Mouse (Mus musculus) right cerebral cortex, postnatal 10 days (tissue): ENCODE measurements around the gene Phb.

Experiments
- DNase-seq, 2 experiments: peaks; one replicate each; pipeline ENCODE4 v3.0.0; 2021; ENCODE audit warnings: low spot score in 2 of 2

Gene Phb

DNA sequence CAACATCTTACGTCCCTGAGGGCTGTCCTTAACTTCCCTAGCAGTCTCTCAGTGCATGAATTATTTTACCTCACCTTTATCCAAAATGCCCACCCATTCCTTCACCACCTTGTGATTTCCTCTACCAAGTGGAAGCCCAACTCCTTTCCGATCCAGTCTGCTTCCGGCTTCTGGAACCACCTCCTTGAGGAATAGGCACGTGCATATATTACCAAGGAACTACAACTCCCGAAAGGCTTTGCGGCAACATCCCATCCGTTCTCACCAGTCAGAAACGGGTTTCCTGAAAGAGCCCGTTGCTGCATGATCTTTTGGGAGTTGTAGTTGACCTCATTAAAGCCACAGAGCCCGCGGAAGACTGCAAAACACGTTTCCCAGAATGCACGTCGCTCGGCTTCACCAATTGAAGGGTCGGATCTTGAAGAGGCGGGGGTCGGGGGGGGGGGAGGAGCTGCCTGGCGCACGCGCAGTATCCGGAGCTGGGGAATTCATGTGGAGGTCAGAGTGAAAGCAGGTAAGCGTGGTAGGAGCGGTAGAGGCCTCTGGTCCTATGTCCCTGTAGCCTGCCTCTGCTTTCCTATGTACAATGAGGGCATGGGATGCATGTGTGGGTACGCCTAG lies at the start of gene Phb:
Phb (plus strand) TSS at position 429 of the 621 bp plus-strand sequence.
- peak; percentile 97 to 99 for DNase-seq

DNA sequence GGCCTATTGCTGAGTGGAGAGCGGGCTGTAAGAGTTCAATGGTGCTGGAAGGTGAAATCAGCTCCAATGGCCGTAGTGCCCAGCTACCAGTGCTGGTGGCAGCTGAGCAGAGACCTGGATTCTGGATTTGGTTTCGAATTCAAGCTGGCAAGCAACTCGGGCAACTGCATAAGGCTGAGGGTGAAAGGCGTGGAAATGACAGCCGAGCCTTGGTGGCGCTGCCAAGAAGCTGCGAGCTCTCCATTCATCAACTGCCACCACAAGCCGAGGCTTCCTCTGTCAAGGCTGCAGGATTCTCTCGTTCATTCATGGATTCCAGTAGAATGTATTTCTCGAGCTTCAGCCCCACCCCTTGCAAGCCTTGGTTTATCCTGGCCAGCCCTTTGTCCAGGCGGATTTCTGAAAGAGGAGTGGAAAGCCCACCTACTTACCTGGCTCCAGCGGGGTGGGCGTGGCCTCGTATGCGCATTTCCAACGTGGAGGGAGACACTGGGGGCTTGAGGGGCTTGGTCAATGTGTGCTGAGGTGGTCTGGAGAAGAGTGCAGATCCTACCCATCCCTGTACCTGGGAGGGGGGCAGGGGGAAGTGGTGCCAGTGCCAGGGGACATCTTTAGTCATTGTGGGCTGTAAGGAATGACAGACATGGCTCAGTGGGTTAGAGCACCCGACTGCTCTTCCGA lies 48.8 kb upstream of the Phb start:
- peak; percentile 69 to 72 for DNase-seq

DNA sequence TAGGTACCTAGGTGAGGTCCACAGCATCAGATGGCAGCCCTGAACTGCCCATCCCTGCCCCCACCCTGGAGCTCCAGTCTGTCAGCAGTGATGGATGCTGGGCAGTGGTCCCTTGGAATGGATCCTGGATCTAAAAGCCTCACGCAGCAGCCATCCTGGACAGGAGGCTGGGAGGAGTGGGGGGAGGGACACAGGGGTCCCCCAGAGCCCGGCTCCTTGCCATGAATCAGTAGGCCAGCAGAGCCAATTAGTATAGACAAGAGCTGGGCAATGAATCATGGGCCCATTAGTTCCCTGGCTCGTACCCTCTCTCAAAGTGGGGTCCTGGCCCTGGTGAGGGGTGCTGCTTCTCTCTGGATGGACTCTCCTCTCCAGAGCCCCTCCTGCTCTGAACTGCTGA lies 47.7 kb upstream of the Phb start:
- peak in 1 of 2 experiments; percentile 40 for DNase-seq

DNA sequence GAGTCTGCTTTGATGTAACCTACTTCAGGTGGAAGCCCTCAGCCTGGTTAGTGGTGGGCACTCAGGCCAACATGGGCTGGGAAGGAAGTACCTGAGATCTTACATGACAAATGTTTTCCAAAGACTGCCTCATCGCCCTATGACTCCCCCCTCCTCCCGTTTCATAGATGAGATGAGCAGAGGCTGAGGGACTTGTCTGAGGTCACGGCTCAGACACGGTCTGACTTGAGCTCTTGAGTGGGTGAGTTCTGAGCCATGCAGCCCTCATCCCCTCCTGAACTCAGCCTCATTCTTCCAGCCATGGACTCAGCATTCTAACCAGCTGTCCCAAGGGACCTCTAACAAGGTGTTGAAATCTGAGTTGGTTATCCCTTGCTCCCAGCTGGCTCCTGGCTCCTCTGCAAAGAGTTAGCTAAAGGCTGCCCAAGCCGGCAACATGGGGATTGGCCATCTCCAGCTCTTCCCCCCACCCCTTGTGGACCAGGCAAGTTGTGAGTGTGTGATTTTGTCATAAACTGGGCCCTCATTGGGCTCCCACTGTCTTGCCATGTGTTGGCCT lies 46.8 kb upstream of the Phb start:
- no peak for DNase-seq

DNA sequence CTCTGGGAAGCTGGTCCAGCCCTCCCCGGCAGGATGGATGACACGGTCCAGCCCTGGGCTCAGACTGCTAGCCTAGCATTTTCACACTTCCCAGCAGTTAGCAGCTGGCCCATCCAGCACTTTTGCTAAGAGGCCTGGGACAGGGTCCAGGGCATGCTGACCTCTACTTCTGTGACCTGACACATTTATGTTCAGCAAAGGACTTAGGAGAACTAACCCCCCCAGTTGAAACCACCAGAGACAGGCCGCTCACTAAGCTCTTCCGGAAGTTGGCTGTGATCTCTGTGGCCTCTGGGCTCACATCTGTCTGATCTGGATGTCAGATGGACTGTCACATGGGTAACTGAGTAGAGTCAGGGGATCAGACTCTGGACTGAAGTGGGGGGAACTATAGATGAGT lies 45.7 kb upstream of the Phb start:
- DNase-seq, result no peak

DNA sequence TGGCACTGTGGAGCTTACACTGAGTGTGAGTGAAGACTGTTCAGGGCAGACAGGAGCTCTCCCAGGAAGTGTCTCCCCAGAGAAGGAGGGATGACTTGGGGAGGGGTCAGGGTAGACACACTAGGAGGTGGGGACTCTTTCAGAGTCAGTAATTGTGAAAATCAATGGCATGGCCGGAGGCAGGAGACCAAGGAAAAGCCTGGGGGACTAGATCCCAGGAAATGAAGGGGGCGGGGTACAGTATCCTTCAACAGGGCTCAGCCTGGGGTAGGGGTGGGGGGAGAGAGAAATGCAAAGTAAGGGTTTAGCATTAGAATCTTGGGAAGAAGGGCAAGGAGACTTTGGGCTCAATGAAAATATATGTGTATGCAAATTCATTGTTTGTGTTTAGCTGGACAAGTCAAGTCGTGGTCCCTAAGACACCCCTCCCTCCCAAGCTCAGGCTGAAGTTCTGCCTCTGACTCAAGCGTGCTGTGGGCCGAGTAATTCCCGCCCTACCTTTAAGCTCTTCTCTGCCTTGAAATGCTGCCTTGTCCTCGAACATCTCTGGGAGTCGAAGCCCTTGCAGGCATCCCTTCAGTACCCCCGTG lies 45.1 kb upstream of the Phb start:
- no peak for DNase-seq

DNA sequence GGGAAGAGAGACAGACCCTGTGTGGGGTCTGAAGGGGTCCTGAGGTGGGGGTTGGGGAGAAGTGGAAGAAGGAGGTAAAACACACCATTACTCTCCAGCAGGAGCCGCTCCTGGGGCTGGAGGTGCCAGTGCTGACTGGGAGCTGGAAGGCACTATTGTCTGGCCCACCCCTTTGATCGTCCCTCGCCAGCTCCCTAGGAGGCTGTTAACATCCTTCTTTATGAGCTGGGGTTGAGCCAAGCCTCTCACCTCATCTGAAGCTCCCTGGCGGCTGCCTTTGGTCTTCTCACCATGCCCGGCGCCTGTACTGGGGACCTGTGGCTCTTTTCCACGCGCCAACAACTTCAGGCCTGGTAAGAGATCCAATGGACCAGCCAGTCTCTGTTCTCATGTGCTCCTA lies 44.3 kb upstream of the Phb start:
- no peak for DNase-seq

DNA sequence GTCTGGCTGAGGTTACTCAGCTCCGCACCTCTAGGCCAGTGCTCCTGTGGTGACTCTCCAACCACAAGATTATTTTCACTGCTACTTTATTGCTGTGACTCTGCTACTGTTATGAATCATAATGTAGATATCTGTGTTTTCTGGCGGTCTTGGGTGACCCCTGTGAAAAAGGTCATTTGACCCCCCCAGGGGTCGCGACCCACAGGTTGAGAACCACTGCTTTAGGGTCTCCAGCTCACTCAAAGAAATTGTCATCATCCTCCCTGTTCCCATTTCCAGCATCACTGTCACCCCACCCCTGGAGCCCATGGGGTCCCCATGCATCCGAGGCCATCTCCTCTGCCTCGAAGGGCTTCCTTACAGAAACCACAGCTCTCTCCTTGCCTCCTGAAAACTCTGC lies 36.2 kb upstream of the Phb start:
- DNase-seq, result no peak

DNA sequence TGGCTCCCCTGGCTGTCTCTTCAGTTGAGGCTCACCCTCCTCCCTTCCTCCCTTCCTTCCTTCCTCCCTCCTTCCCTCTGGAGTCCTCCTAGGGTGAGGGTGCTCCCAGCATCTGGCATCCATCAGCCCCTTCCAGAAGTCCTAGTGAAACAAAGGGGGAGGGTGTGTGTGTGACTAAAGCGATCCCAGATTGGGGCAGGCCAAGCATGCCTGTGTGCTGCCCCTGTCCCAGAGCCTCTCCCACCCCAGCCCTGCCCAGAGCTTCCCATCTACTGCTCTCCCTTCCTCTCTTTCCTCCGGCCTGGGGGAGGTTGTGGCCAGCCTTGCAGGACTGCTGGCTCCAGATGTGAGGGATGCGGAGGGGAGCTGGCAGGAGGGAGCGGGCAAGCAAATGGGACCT lies 35.5 kb upstream of the Phb start:
- no peak for DNase-seq

DNA sequence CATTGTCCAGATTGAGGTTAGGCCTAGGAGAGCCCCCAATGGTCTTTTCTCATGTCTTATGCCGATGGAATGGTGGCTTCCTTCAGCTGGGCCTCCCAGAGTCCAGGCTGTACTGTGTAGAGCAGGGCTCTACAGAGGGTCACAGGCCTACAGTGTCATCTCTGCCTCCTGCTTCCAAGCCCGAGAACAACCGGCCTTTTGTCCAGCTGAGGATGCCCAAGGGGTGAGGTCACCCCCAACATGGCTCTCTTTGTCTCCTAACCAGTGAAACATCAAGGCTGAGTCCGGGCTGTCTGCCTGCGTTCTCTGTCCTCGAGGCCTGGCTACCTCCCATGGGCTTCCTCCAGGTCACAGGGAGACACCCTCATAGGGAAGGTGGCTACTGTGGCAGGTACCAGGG lies 34.3 kb upstream of the Phb start:
- DNase-seq, result no peak

DNA sequence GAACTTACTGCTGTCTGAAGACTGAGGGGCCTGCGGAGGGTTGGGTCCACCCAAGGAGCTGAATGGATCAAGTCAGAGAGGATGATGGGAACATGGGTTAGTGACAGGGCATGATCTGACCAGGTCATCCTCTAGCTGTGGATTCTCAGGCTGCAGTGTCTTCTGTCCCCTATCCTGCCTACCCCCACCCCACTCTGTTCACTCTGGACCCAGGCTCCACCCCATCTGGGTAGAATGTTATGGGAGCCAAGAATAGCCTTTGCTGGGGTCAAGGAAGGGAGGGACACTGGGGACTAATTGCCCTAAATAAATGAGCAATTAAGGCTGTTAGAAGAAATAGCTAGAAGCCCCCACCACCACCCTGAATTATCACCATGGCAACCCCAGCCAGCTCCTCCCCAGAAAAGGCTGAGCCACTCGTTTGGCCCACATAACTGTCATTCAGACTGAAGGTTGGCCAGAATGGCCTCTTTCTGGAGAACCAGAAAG lies 33.2 kb upstream of the Phb start:
- DNase-seq, result no peak

DNA sequence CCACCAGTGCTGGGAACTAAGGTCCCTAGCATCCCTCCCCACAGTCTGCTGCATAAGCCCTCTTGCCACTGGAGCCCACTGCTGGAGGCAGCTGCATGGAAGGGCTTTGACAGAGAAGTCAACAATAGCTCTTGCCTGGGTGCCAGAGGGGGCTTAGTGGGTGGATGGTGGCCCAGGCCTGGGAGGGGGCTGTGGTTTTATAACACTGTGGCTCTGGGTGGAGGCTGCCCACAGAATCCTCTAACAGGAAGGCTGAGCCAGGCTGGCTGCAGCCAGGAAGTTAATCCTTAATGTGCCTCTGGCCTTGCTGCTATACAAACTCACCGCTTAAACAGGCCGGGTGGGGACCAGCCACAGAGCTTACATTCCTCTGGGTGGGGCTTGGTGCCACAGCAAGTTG lies 31.7 kb upstream of the Phb start:
- no peak for DNase-seq

DNA sequence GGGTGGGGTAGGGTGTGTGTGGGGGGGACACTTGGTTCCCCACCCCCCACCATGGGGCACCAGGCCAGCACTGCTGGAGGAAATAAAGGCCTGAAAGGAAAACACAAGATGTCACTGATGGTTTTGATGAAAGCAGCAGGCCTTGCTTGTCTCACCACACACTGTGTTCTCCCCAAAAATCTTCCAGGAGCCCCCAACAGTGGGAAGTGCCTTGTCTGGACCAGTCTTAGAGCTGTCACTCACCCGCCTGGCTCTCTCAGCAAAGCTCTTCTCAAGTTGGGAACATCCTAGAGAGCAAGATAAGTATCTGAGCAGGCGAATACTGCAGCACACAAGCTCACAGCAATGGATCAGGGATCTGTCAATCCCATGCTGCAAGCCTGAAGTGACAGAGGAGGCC lies 26.0 kb upstream of the Phb start:
- DNase-seq, result no peak

DNA sequence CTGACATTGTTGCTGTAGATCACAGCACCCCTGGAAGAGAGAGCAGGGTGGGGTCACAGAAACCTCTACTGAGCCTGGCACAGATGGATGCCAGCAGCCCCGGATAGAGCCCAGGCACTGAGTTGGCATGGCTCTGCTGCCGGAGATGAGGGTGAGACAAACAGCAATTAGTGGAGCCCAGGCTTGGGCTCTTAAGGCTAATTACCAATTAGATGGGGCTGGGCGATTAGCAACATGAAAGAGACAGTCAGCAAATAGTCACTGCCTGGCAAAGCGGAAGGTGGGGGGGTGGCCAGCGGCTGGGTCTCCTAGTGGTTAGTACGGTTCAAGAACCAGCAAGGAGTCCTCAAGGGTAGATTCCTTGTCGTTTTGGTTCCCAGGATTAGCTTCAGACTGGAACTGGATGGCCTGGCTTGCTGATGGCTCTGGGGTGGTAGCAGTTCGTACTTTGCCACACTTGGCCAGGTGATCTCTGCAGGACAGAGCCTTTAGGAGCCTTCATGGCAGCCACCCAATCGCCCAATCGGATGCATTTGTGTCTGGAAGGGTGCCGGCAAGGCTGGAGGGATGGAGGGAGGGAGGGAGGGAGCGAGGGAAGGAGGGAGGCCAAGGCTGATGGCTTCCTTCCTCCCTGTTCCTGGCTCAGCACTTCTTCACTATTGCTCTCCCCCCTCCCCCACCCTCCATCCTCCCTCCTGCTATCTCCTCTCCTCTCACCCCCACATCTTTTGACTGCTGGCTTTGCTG lies 24.1 kb upstream of the Phb start:
- DNase-seq, result peak; percentile 75 to 76

DNA sequence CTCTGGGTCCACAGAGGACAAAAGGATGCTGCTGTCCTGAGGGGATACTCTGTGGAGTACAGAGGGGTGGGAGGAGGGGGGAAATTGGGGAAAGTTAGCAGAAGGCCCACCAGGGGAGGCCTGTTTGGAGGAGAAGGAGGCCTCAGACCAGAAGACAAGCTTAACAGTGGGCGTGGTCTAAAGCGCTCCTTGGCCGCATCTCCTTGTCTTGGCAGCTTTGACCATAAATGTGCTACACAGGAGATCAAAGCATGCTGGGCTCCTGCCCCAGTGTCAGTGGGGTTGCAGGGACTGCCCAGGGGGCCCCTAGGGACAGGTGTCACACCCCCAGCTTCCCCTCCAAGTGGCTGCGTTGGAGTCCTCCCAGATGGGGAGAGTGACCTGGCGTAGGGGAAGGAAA lies 22.9 kb upstream of the Phb start:
- no peak for DNase-seq

DNA sequence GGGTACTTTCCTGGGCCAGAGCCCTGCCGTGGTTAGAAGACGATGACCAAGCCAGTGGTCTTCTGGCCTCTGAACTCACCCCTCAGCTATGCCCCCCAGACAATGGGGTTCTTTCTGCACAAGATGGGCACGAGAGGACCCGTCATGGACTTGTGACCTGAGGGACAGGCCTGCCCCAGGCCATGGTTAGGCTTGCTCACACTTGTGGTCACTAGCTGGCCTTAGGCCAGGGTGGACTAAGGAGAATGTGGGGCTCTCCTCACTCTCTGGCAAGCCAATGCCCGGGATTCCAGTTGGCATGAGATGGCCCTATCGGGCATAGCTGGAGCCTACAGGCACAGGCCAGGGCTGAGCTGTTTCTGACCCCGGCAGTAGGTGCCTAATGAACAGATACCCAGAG lies 22.4 kb upstream of the Phb start:
- no peak for DNase-seq

DNA sequence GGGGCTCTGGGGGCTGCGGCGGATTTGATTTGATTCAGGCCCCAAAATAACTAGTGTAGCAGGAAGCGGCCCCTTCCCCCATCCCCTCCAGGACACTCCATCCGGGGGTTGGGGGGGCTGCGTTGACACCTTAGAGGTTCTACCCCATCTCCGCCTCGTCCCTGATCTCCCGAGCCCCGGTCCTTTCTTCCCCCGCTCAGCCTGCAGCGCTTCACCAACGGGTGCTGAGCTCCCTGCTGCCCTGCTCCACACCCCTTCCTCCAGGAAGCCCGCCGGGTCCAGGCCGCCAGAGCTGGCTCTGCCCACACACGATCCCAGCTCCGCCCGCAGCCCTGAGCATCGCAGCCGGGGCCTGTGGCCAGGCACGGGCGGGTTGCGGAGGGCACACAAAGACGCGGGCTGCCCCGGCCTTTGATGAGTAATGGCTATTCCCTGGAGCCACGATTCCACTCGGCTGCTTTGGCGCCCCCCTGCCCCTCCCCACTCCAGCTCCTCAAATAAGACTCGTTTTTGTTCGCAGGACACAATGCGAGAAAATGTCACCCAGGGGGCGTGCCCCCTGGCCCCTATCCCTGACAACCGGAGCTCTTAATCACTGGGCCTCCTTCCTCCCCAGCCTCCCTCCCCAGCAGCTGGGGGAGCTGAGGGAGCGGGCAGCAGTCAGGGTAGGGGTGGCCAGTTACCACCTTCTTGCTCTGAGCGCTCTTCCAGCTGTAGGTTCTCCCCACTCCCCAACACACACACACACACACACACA lies 21.2 kb upstream of the Phb start:
- no peak for DNase-seq

DNA sequence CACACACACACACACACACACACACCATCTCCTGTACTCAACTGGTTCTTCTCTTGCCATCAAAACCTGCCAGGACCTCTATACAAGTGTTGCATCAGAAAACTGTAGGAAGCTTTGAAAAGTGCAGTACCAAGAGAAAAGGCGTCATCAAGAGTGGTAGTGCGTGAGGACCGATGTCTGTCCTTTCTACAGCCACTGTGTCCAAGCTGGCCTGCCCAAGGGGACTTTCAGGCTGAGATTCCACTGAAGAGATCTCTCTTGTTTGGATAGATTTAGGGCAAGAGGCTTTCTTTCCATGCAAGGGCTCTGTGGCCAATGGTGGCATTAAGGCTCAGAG lies 20.6 kb upstream of the Phb start:
- no peak for DNase-seq

DNA sequence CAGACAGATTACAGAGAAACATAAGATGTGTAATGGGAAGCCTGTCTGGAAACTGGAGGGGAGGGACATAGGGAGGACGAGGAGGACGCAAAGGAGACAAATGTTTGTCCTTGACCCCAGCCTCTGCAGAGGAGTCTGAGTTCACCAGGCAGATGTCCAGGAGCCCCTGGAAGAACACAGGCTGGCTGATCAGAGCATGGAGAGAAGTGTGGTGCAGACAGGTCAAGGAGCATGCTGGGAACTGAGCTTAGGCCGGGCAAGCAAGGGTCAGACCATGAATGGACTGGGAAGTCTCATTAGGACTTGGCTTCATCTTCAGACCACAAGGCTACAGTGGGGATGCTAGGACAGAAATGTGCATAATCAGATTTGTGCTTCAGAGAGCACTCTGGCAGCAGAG lies 19.0 kb upstream of the Phb start:
- no peak for DNase-seq

DNA sequence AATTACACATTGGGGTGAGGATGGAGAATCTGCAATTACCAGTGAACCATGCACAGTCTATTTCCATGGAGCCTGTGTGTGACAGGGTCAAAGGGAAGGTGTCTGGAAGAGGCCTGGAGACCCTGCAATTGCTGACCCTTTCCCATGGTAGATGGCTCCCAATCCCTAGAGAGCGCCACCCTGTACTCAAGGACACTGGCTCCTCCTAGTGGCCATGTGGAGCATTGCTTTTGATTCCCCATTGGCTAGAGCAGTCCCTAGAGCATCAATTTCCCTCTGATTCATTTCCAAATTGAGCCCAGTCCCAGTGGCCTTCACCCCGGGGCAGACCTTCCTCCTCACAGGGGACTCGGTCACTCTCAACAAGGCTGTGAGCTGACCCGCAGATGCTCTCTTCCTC lies 17.9 kb upstream of the Phb start:
- peak; percentile 69 to 82 for DNase-seq

DNA sequence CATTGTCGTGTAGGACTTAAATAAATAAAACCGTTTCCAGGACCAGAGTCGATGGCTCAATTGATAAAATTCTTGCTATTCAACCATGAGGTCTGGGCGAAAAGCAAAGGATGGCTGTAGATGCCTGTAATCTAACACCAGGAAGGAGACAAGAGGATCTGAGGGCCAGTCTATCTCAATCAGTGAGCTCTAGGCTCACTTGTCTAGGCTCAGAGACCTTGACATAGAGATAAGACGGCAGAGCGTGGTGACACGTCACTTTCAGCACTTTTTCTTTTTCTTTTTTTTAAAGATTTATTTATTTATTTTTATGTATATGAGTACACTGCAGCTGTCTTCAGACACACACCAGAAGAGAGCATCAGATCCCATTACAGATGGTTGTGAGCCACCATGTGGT lies 17.2 kb upstream of the Phb start:
- no peak for DNase-seq

DNA sequence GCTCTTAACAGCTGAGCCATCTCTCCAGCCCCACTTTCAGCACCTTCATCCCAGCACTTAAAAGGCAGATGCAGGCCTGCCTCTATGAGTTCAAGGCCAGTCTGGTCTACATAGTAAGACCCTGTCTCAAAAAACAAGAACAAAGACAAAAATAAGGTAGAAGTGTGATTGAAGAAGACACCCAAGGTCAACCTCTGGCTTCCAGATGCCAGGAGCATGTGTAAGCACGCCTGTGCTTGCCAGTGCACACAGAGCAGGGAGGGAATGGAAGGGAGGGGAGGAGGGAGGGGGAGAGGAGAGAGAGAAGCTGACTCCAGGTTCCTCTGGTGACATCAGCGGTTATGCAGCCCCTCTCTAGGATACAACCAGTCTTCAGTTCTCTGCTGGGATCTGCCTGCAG lies 16.8 kb upstream of the Phb start:
- DNase-seq, result no peak
